Mouse (Mus musculus) mouse embryonic stem cell (cell line): ENCODE results near the gene Nisch.

Experiments
- in situ Hi-C, 2 experiments: fragments of 300-500 bp; cut with MboI; formaldehyde crosslinking; loops; 1 replicate in 1 of 2; 3 replicates in 1 of 2; pipeline ENCODE4 v1.14.3; 2019 to 2020; ENCODE audit warnings: low sequenced_read_pairs in 2 of 2, low pct_unique_long_range_greater_than_20kb in 1 of 2, mixed read lengths in 1 of 2; ENCODE audit not compliant: unreplicated experiment in 1 of 2

The Nisch gene

DNA sequence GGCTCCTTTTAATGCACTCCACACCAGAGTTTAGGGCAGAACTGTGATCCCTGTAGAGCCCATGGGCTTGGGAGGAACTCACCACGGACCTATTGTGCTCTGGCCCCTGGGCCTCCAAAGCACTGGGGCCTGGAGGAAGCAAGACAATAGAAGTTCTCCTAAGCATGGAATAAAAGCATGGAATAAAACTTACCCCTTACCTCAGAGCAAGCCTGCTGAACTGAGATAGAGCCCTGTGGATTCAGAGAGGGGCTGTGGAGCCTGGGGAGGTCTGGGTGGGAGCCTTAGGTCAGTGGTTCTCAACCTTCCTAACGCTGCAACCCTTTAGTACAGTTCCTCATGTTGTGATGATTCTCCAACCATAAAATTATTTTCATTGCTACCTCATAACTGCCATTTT lies at the start of gene Nisch:
Nisch (minus strand) TSS at position 101 of the 400 bp plus-strand sequence.
- in situ Hi-C loops = no loop called here

DNA sequence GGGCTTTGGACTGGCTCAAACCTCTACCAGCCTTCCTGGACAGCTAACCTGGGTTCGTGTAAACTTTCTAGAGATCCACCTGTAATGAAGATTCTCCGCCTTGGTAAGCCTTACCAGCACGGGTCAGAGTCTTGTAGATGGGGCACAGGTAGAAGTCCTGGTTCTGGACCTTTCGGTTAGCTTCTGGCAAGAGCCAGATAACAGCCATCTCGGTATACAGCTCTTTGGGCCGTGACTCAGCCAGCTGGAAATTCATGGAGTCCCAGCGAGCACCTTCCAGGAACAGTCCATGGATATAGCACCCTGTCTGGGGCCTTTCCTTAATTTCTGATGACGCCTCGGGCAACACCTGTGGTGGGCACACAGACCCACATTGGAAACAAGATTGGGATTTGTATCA lies 44.2 kb upstream of the Nisch start:
- in situ Hi-C loops = no loop called here

DNA sequence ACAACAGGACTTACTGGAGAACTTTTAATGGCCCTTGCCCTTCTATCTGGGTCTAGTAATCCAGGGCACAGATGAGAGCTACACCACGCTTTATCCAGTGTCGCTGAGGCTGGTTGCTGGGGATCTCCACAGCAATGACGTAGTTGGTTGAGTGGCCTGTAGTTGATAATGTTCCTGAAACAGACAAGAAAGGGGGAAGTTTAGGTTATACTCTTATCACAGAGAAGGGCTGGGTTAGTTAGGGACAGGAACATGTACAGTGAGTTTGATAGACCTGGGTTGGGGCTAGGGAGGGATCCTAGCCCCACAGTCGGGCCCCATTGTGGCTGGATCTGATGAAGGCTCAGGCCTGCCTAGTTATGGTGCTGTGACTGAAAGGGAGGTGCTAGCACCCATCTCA lies 43.6 kb upstream of the Nisch start:
- in situ Hi-C loops = no loop called here

DNA sequence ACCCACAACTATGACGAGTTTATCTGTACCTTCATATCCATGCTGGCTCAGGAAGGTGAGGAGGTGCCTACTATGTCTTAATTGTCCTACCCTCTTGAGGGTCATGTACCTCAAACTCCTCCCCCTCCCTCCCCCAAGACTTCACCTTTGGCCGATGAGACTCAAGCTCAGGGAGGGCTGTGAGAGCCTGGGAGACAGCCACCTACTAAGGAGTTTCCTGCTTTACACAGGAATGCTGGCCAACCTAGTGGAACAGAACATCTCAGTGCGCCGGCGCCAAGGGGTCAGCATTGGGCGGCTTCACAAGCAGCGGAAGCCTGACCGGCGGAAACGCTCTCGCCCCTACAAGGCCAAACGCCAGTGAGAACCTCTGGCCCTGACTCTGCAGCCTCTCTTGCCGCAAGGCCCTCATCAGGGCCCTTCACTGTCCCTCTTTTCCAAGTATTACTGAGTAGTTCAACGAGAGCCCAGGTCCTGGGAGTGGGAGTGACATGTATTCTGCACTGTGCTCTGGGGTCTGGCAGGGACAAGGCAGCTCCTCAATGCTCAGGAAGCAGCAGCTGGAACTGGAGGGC lies 41.8 kb upstream of the Nisch start:
- in situ Hi-C loops = no loop called here

DNA sequence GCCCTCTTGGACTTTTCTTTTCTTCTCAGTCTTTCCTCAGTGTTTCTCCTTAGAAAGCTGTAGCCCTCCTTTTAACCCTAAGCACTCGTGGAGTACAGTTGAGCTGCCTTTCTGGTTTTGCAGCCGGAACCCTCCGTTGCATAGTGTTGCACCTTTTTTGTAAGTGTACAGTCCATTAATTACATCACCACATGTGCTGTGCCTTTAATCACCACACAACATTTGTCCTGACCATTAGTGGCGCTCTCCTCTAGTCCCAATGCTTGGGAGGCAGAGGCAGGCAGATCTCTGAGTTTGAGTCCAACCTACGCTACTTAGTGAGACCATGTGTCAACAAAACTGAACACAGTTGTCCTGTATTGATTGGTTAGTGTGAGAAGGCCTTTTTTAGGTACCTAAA lies 35.3 kb upstream of the Nisch start:
- in situ Hi-C loops = no loop called here

DNA sequence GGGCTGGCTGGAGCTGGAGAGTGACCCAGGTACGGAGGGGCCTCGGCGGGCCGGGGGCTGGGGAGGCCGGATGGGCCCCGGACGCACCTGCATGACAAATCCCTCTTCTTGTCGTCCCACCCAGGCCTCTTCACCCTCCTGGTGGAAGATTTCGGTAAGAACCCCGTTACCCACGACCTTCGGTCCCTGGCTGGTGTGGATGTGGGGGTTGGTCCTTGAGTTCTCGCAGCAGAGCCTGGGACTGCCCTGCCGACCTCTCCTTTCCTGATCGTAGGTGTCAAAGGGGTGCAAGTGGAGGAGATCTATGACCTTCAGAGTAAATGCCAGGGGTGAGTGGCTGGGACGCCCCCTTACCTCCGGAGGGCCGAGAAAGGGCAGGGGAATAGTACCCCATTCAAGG lies 34.9 kb upstream of the Nisch start:
- in situ Hi-C loops = no loop called here

DNA sequence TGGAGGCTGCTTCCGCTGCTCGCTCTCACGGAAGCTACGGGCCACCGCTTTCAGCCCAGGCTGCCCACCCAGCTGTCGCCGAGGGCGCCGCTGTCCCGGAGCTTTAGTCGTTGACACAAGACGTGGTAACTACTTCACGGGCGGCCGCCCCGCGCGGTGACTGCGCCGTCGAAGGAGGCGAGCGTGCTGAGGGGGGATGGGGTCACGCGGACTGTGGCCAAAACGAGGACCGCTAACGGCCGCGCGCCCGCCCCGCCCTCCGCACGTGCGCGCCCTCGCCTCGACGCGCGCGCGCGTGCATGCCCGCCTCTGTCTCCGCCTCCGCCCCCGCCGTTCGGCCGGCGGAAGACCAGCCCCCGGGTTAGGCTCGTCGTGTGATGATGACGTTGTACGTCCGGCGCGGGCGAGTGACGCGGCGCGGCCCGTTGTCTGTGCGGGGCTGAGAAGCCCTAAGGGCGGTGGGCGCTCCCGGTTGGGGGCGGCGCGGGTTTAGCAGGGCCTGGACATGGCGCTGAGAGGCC lies 34.4 kb upstream of the Nisch start, which contains the start of the genes Phf7 and Bap1:
Phf7 (minus strand) TSS at position 234 of the 521 bp plus-strand sequence.
Bap1 (plus strand) TSS at position 367 of the 521 bp plus-strand sequence.
- in situ Hi-C loops = no loop called here

DNA sequence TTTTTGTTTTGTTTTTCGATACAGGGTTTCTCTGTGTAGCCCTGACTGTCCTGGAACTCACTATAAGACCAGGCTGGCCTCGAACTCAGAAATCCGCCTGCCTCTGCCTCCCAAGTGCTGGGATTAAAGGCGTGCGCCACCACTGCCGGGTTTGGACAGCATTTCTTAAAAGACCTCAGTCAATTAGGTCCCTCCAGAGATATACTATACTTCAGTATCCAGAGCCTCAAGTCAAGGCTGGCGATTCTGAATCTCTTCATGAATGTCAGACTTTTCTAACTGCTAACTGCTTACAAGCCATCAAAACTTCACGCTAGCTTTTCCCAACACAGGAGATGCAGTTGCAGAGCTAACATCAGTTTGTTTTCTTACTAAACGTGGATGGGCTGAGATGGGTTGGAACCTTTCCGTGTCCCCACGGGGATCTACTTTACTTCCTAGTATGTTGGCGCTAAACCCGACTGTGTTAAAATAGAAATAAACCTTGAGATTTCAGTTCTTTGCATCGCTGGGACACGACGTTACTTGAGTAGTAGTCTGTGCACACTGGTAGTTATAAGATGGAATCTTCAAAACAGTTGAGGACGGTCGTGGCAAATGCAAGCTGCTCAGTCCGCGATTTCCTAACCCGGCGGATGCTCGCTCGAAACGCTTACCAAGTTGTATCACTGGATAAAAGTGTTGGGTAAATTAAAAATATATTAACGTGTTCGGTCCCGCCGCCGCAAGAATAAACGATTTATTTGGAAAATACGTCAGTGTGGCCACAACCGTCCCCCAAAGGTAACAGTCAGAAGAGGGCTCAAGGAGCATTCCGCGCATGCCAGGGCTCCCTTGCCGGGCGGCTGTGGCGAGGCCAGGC lies 33.7 kb upstream of the Nisch start:
- in situ Hi-C loops = no loop called here

DNA sequence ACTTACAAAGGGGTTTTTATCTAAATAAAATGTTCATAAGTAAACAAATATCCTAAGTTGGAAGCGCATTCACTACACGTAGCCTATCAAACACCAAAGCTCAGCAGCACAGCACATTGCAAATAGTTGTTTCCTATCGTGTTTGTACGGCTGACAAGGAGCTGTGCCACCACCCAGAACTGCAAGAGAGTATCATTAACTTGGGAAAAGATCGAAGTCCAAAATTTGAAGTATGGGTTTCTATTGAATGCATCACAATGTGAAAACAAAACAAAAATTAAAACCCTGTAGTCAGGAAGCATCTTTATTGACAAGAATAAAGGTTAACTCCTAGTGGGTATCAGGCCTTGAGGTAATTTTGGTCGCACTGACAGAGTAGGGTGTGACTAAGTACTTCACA lies 31.6 kb upstream of the Nisch start:
- in situ Hi-C loops = no loop called here

DNA sequence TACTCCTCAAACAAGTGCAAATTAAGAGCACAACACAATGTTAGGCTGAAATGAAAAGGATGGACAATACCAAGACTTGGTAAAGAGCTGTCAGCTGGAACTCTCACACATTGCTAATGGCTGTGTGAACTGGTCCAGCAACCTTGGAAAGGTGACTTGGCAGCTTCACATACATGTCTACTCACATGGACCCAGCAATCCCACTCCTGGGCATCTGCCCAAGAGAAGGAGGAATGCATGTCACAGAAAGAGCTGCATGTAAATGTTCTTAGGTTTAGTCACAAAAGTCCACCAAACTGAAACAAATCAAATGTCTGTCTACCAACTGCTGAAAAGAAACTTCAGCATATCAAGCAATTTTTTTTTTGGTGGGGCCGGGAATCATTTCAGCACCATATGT lies 29.2 kb upstream of the Nisch start:
- in situ Hi-C loops = no loop called here

DNA sequence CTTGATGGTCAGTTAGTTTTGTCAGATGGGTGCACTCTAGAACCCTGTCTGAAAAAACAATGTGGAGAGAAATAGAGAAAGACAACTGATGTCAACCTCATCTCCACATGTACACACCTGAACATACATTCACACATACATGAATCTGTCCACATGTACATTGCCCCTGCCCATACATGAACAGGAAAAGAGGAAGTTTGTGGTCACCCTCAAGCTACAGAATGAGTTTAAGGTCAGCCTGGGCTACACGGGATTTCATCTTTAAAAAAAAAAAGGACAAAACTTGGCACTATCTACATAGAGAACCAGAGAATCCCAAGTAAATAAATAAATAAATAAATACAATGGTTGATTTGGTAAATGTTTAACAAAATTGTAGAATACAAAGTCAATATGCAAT lies 28.0 kb upstream of the Nisch start:
- in situ Hi-C loops = no loop called here

DNA sequence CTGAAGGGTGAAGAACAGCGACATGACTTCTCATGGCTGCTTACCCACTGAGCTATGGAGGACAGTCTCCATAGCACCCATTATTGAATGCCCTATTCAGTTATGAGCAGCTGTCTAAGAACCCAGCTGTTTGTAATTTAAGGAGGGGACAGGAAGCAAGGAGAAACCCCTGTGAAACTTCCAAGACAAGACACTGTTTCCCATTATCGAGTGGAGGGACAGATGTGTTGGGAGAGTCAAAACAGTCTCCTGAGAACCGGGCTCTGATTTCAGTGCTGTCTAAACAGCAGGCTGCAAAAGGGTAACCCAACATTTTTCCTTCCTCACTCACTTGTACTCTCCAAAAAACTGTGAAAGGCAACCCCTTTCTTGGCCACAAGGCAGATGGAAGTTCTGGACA lies 23.8 kb upstream of the Nisch start:
- in situ Hi-C loops = no loop called here

DNA sequence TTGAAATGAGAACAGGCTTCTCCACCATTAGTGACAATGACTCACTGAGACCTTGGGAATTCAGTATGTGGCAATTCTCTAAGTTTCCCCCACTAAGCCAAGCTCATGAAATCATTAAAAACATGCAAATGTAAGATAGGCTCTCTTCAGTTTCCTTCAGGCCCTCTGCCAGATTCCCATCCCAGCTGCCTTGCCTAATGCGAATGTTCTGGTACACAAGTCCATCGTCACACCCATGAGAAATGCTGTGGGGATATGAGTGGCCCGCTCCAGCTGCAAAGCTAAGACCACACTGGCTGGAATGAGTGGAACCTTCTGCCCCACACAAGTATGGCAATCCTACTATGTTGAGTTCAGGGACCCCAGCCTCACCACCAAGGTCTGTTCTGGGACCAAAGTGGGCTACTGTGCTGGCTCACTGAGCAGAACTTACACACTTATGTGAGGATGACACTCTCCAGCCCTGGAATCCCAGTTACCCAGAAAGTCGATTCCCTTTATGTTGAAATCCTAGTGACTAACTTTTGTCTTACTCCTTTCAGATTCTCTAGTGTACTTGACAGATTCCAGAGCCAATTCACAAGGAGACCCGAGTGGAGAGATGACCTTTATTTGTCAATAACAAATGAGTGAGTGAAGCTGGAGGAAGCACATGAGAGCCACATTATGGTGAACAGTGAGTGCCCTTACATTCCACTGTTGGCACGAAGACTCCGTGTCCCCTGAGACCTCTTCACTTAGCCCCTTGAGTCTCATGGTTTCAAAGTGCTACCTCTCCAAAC lies 20.5 kb upstream of the Nisch start:
- in situ Hi-C loops = no loop called here

DNA sequence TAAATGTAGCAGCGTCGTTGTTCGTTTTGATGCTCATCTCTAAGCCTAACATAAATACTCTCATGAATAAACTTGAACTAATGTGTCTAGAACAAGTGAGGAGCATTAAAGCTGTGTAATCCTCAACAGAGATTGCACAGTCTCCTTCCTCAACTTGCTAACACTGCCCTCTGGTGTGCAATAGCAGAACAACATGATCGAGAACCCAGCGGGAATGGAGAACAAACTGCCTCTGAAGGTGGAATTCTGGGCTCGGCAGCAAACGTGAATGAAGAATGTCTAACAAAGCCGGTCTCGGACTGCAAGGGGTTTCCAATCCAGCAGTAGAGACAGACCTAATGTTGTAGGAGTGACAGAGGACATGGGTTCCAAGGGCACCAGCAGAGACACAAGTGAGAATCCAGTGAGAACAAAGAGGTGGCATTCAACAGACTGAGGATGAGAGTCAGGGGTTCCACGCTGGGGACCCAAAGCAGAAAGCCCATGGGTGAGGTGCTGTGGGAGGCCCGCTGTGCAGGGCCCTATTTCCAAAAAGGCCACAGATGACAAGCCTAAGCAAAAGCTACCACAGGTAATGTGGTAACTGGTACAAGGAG lies 17.3 kb upstream of the Nisch start:
- in situ Hi-C loops = no loop called here

DNA sequence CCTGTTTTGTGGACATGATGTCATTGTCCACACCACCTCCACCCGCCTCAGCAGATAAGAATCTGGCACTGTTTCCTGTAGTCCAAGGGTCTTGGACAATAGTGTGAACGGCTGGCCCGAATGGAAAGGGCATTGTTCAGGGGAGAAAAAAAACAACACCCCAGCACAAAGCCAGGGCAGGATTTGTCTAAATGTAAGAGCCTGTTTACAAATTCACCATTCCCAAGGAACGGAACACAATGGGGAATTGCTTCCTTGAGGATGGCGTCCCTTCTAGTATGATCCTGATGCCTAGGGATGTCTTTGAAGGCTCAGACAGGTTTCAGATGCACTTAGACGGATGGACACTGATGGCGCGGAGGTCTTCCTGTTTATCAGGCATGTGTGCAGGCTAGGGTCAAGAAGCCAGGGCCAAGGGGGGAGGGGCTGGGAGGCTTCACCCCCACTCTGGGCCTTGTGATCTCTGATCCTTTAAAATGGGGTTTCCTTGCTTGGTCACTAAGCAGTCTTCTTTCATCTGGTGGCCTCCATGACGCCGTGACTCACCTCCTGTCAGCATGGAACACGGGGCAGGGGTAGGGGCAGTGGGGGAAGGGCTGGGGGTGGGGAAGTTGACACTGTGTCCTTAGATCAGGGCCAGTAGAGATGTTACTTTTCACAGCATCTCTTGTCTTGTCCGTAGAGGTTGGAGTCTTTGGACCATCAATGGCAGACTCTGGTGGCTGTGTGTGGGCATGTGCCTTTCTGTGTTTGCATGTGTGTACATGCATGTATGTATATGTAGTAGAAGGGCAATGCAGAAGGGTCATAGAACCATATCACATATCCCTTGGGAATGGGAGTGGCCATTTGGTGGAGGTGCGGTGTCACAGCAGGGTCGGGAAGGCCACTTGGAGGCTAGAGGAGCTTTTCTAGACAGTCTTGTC lies 16.6 kb upstream of the Nisch start:
- in situ Hi-C loops = no loop called here

DNA sequence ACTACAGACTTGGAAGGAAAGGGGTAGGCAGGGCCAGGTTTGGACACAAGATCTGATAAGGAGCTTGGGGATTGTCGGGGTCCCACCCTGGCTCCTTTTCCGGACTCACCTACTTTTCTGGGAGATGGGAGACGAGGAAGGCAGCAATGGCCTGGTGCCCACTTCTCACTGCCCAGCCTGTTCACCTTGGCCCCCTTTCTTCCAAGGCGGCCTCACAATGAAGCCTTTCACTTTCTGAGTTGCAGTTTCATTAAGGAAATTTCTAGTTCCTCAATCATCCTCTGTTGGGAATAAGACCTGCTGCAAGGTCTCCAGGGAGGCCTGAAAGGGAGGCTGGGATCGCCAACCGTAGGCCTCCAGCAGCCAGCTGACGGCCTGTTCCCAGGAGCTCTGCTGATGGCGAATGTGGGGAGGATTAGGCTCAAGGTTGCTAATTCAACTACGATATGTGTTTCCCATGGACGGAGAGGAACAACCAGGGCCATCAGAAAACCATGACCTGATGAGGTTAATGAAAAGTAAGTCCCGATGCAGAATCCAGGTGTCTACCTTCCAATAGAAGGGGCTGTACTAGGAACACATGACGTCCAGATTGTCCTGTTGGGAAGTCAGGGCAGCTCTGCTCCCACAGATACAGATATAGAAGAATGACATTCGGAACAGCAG lies 15.8 kb upstream of the Nisch start:
- in situ Hi-C loops = no loop called here

DNA sequence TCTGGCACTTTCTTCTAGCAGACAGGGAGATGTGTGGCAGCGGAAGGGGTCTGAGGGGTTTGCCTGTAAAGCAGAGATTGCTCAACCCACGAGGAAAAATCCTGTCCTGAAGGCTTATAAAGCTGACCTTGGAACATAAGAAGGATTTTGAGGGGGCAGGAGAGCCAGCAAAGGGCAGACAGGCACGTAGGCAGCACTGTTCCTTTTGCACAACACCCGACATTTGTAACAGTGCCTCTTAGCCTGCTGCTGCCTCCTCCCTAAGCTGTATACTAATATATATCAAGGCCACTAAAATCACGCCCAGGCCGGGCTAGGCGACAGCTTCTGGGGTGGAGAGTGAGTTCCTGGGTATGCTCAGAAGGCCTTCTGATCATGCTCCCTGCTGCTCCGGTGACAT lies 13.7 kb upstream of the Nisch start:
- in situ Hi-C loops = no loop called here
